Mouse (Mus musculus): ENCODE data around the gene Usp45. TPM values are rescaled to one million over a fixed set of nuclear protein-coding genes. Genes with fewer than 3 reads are reported as not detected.

The Usp45 gene
- total RNA-seq, 1 experiment, result 28.3 TPM

- Histone ChIP-seq H3K9ac (ENCODE audit: insufficient read depth, low read depth, low read length, poor library complexity, severe bottlenecking) (no peak overlapping the region), H3K9me3 (ENCODE audit: control insufficient read depth, insufficient read depth, low read depth, low read length) (no peaks in the 10 kb centered on the region), H3K4me3 (ENCODE audit: insufficient read depth in 1 of 2, low read depth in 1 of 2, low read length in 2 of 2, poor library complexity in 1 of 2, severe bottlenecking in 1 of 2) (no peak overlapping the region), H3K27ac (ENCODE audit: insufficient read depth, low read depth, low read length, poor library complexity, severe bottlenecking) (no peak overlapping the region), H3K4me1 (ENCODE audit: control insufficient read depth in 2 of 2, insufficient read depth in 2 of 2, low read length in 2 of 2, poor library complexity in 1 of 2) (no peaks in the 10 kb centered on the region), H3K36me3 (ENCODE audit: control insufficient read depth, insufficient read depth, low read length, poor library complexity, severe bottlenecking) (peaks cover 16% of the 10 kb centered on the region)
- no peak for TF ChIP-seq ZC3H11A (IDR thresholded peaks at IDR 0.05; ENCODE audit: borderline replicate concordance, low read depth, low read length)
- DNase-seq (ENCODE audit: low read depth, low spot score), result no peak
- in situ Hi-C loops (cut with MboI; ENCODE audit: low sequenced_read_pairs in 2 of 2, unreplicated experiment in 2 of 2), result no loop called here
These were observed 19.3 kb downstream of the Usp45 start for GRCm38 (mm10) chr4:21786268-21786667.

GRCm38 (mm10) chr4:21788903-21789302 is 21.9 kb downstream of the Usp45 start:
- H3K9me3 ChIP-seq (ENCODE audit: control insufficient read depth, insufficient read depth, low read depth, low read length), result no peaks in the 10 kb centered on the region
- H3K4me1 ChIP-seq (ENCODE audit: control insufficient read depth in 2 of 2, insufficient read depth in 2 of 2, low read length in 2 of 2, poor library complexity in 1 of 2), result no peaks in the 10 kb centered on the region
- H3K36me3 ChIP-seq (ENCODE audit: control insufficient read depth, insufficient read depth, low read length, poor library complexity, severe bottlenecking), result peaks cover 13% of the 10 kb centered on the region

GRCm38 (mm10) chr4:21789836-21790235 is 22.9 kb downstream of the Usp45 start:
- Histone ChIP-seq H3K36me3 (ENCODE audit: control insufficient read depth, insufficient read depth, low read length, poor library complexity, severe bottlenecking) (peaks cover 11% of the 10 kb centered on the region), H3K9ac (ENCODE audit: insufficient read depth, low read depth, low read length, poor library complexity, severe bottlenecking) (no peak overlapping the region), H3K4me3 (ENCODE audit: insufficient read depth in 1 of 2, low read depth in 1 of 2, low read length in 2 of 2, poor library complexity in 1 of 2, severe bottlenecking in 1 of 2) (no peak overlapping the region), H3K9me3 (ENCODE audit: control insufficient read depth, insufficient read depth, low read depth, low read length) (no peaks in the 10 kb centered on the region), H3K27ac (ENCODE audit: insufficient read depth, low read depth, low read length, poor library complexity, severe bottlenecking) (no peak overlapping the region), H3K4me1 (ENCODE audit: control insufficient read depth in 2 of 2, insufficient read depth in 2 of 2, low read length in 2 of 2, poor library complexity in 1 of 2) (no peaks in the 10 kb centered on the region)
- TF ChIP-seq CHD2 (IDR thresholded peaks at IDR 0.05; ENCODE audit: low read depth, low read length) (no peak), ZNF384 (IDR thresholded peaks at IDR 0.05; ENCODE audit: low read depth, low read length) (no peak), ZC3H11A (IDR thresholded peaks at IDR 0.05; ENCODE audit: borderline replicate concordance, low read depth, low read length) (no peak), HCFC1 (IDR thresholded peaks at IDR 0.05; ENCODE audit: borderline replicate concordance, insufficient read depth, low read length) (no peak), MAFK (IDR thresholded peaks at IDR 0.05; ENCODE audit: insufficient read depth, low read depth, low read length) (no peak)
- DNase-seq (ENCODE audit: low read depth, low spot score), result no peak
- in situ Hi-C loops (cut with MboI; ENCODE audit: low sequenced_read_pairs in 2 of 2, unreplicated experiment in 2 of 2), result no loop called here

More at GRCm38 (mm10) chr4:21788903-21789302, 21.9 kb downstream of the Usp45 start:
- Histone ChIP-seq H3K9ac (ENCODE audit: insufficient read depth, low read depth, low read length, poor library complexity, severe bottlenecking) (no peak overlapping the region), H3K27ac (ENCODE audit: insufficient read depth, low read depth, low read length, poor library complexity, severe bottlenecking) (no peak overlapping the region), H3K4me3 (ENCODE audit: insufficient read depth in 1 of 2, low read depth in 1 of 2, low read length in 2 of 2, poor library complexity in 1 of 2, severe bottlenecking in 1 of 2) (no peak overlapping the region)
- no peak for DNase-seq (ENCODE audit: low read depth, low spot score)
- in situ Hi-C loops (cut with MboI; ENCODE audit: low sequenced_read_pairs in 2 of 2, unreplicated experiment in 2 of 2), result no loop called here
- TF ChIP-seq ZNF384 (IDR thresholded peaks at IDR 0.05; ENCODE audit: low read depth, low read length) (no peak), CHD2 (IDR thresholded peaks at IDR 0.05; ENCODE audit: low read depth, low read length) (no peak), MAFK (IDR thresholded peaks at IDR 0.05; ENCODE audit: insufficient read depth, low read depth, low read length) (no peak), ZC3H11A (IDR thresholded peaks at IDR 0.05; ENCODE audit: borderline replicate concordance, low read depth, low read length) (no peak), HCFC1 (IDR thresholded peaks at IDR 0.05; ENCODE audit: borderline replicate concordance, insufficient read depth, low read length) (no peak)

GRCm38 (mm10) chr4:21793631-21794030 is 26.7 kb downstream of the Usp45 start:
- DNase-seq (ENCODE audit: low read depth, low spot score), result no peak
- Histone ChIP-seq H3K9me3 (ENCODE audit: control insufficient read depth, insufficient read depth, low read depth, low read length) (no peaks in the 10 kb centered on the region), H3K4me1 (ENCODE audit: control insufficient read depth in 2 of 2, insufficient read depth in 2 of 2, low read length in 2 of 2, poor library complexity in 1 of 2) (no peaks in the 10 kb centered on the region), H3K4me3 (ENCODE audit: insufficient read depth in 1 of 2, low read depth in 1 of 2, low read length in 2 of 2, poor library complexity in 1 of 2, severe bottlenecking in 1 of 2) (no peak overlapping the region), H3K36me3 (ENCODE audit: control insufficient read depth, insufficient read depth, low read length, poor library complexity, severe bottlenecking) (peaks cover 7% of the 10 kb centered on the region), H3K9ac (ENCODE audit: insufficient read depth, low read depth, low read length, poor library complexity, severe bottlenecking) (no peak overlapping the region), H3K27ac (ENCODE audit: insufficient read depth, low read depth, low read length, poor library complexity, severe bottlenecking) (no peak overlapping the region)
- in situ Hi-C loops (cut with MboI; ENCODE audit: low sequenced_read_pairs in 2 of 2, unreplicated experiment in 2 of 2), result no loop called here
- no peak for TF ChIP-seq ZC3H11A (IDR thresholded peaks at IDR 0.05; ENCODE audit: borderline replicate concordance, low read depth, low read length)
- TF ChIP-seq ZNF384 (IDR thresholded peaks at IDR 0.05; ENCODE audit: low read depth, low read length), result no peak
- TF ChIP-seq HCFC1 (IDR thresholded peaks at IDR 0.05; ENCODE audit: borderline replicate concordance, insufficient read depth, low read length), result no peak
- no peak for TF ChIP-seq MAFK (IDR thresholded peaks at IDR 0.05; ENCODE audit: insufficient read depth, low read depth, low read length)
- no peak for TF ChIP-seq CHD2 (IDR thresholded peaks at IDR 0.05; ENCODE audit: low read depth, low read length)

- no peak overlapping the region for H3K27ac ChIP-seq (ENCODE audit: insufficient read depth, low read depth, low read length, poor library complexity, severe bottlenecking)
- no peak for TF ChIP-seq ZC3H11A (IDR thresholded peaks at IDR 0.05; ENCODE audit: borderline replicate concordance, low read depth, low read length)
- no peak for TF ChIP-seq ZNF384 (IDR thresholded peaks at IDR 0.05; ENCODE audit: low read depth, low read length)
- TF ChIP-seq HCFC1 (IDR thresholded peaks at IDR 0.05; ENCODE audit: borderline replicate concordance, insufficient read depth, low read length), result no peak
- TF ChIP-seq CHD2 (IDR thresholded peaks at IDR 0.05; ENCODE audit: low read depth, low read length), result no peak
- no peak for TF ChIP-seq MAFK (IDR thresholded peaks at IDR 0.05; ENCODE audit: insufficient read depth, low read depth, low read length)
- H3K4me3 ChIP-seq (ENCODE audit: insufficient read depth in 1 of 2, low read depth in 1 of 2, low read length in 2 of 2, poor library complexity in 1 of 2, severe bottlenecking in 1 of 2), result no peak overlapping the region
- H3K4me1 ChIP-seq (ENCODE audit: control insufficient read depth in 2 of 2, insufficient read depth in 2 of 2, low read length in 2 of 2, poor library complexity in 1 of 2), result no peaks in the 10 kb centered on the region
- H3K9me3 ChIP-seq (ENCODE audit: control insufficient read depth, insufficient read depth, low read depth, low read length), result no peaks in the 10 kb centered on the region
- peaks cover 8% of the 10 kb centered on the region for H3K36me3 ChIP-seq (ENCODE audit: control insufficient read depth, insufficient read depth, low read length, poor library complexity, severe bottlenecking)
- in situ Hi-C loops (cut with MboI; ENCODE audit: low sequenced_read_pairs in 2 of 2, unreplicated experiment in 2 of 2), result no loop called here
- no peak for DNase-seq (ENCODE audit: low read depth, low spot score)
- no peak overlapping the region for H3K9ac ChIP-seq (ENCODE audit: insufficient read depth, low read depth, low read length, poor library complexity, severe bottlenecking)
These were observed 34.1 kb downstream of the Usp45 start for GRCm38 (mm10) chr4:21801013-21801412.

All from ES-E14 (cell line).